17 mouse cellular contexts compared by ENCODE assay signal in genomic region chr4:57822641-57823040, GRCm38 (mm10).
DNase-seq lines count a peak whose midpoint lies in the region; ATAC-seq and TF ChIP-seq lines count a peak whose summit lies in the region.
"Had no signal": no experiment of that assay in that cellular context is flagged by ENCODE, and none has a peak within 500 bp of the region (broad histone marks: within the 10 kb centered on the region; RNA-seq: fewer than 3 reads in every experiment).

No protein-coding gene starts in this region.

- H3K36me3 ChIP-seq in hindbrain, embryonic 14.5 days (replicated peaks; ENCODE audit: control insufficient read depth, insufficient read depth) = no peaks in the 10 kb centered on the region
- H3K36me3 ChIP-seq in hindbrain, embryonic 13.5 days = no peaks in the 10 kb centered on the region
- no peaks in the 10 kb centered on the region for H3K36me3 ChIP-seq in thymus, adult 2 months (ENCODE audit: control insufficient read depth, insufficient read depth, low read length)
- H3K36me3 ChIP-seq: embryonic facial prominence, embryonic 15.5 days had no signal

- no peak for TF ChIP-seq POLR2A in thymus, adult 2 months (IDR thresholded peaks at IDR 0.05; ENCODE audit: control insufficient read depth, extremely low read depth, insufficient read depth, low read length, poor library complexity)

- no peak for TF ChIP-seq CTCF in thymus, adult 2 months (IDR thresholded peaks at IDR 0.05; ENCODE audit: borderline replicate concordance, control insufficient read depth, extremely low read depth, insufficient read depth, low read length, poor library complexity)

- peak overlapping the region; percentile 58; the same call in 1 of the 2 replicates for H3K9ac ChIP-seq in hindbrain, embryonic 14.5 days
- H3K9ac ChIP-seq in hindbrain, embryonic 13.5 days = no peak overlapping the region
- H3K9ac ChIP-seq: embryonic facial prominence, embryonic 15.5 days had no signal

- H3K4me1 ChIP-seq in hindbrain, embryonic 14.5 days (replicated peaks; ENCODE audit: control insufficient read depth, insufficient read depth, low read length) = peaks cover 31% of the 10 kb centered on the region
- peaks cover 28% of the 10 kb centered on the region for H3K4me1 ChIP-seq in hindbrain, embryonic 13.5 days (replicated peaks)
- peaks cover 25% of the 10 kb centered on the region for H3K4me1 ChIP-seq in thymus, adult 2 months (replicated peaks; ENCODE audit: control insufficient read depth, insufficient read depth, low read length)

- H3K27ac ChIP-seq in hindbrain, embryonic 14.5 days = no peak overlapping the region
- no peak overlapping the region for H3K27ac ChIP-seq in hindbrain, embryonic 13.5 days
- H3K27ac ChIP-seq in thymus, adult 2 months (ENCODE audit: control insufficient read depth, insufficient read depth, low read length) = peak overlapping the region; percentile 86

- no peak overlapping the region for H3K4me2 ChIP-seq in hindbrain, embryonic 14.5 days (replicated peaks)
- H3K4me2 ChIP-seq in hindbrain, embryonic 13.5 days = no peak overlapping the region

- no peak for DNase-seq in hindbrain, embryonic 14.5 days (ENCODE audit: low spot score)
- peak; percentile 65 for DNase-seq in thymus, adult 2 months
- peak; percentile 73 for DNase-seq in thymus, postnatal 14 days
- DNase-seq in right cerebral cortex, postnatal 10 days (ENCODE audit: low spot score in 2 of 2) = no peak
- DNase-seq in kidney, postnatal 10 days = no peak
- DNase-seq: adrenal gland, postnatal 10 days; cerebellum, adult 11 months; cerebellum, adult 8-10 months; cerebellum, postnatal 14 days; embryo, embryonic 11 days; gastrocnemius, postnatal 10 days; heart, postnatal 10 days had no signal

- no peak overlapping the region for H3K4me3 ChIP-seq in hindbrain, embryonic 14.5 days (replicated peaks; ENCODE audit: low read length)
- no peak overlapping the region for H3K4me3 ChIP-seq in hindbrain, embryonic 13.5 days
- no peak overlapping the region for H3K4me3 ChIP-seq in thymus, adult 2 months (ENCODE audit: control insufficient read depth, insufficient read depth, low read length)
- H3K4me3 ChIP-seq: embryonic facial prominence, embryonic 15.5 days; erythroblast, embryonic 14.5 days; forebrain, embryonic 10.5 days had no signal

- ATAC-seq in hindbrain, embryonic 14.5 days (ENCODE audit: low FRiP score) = no peak
- no peak for ATAC-seq in hindbrain, embryonic 13.5 days (ENCODE audit: low FRiP score)
- no peak for ATAC-seq in CD4-positive, CD25-positive, alpha-beta regulatory T cell, adult 4 months

- 84% methylated on average over 5 of the region's 5 CpGs for WGBS in hindbrain, embryonic 14.5 days
- WGBS in hindbrain, embryonic 13.5 days = 91% methylated on average over 5 of the region's 5 CpGs
- WGBS in thymus, adult 2 months = 43% methylated on average over 5 of the region's 5 CpGs

- no peaks in the 10 kb centered on the region for H3K9me3 ChIP-seq in hindbrain, embryonic 14.5 days (ENCODE audit: control insufficient read depth, low read length)
- no peaks in the 10 kb centered on the region for H3K9me3 ChIP-seq in hindbrain, embryonic 13.5 days
- H3K9me3 ChIP-seq: embryonic facial prominence, embryonic 15.5 days had no signal

- H3K27me3 ChIP-seq in hindbrain, embryonic 14.5 days (ENCODE audit: control insufficient read depth, insufficient read depth, low read length) = no peaks in the 10 kb centered on the region
- H3K27me3 ChIP-seq in hindbrain, embryonic 13.5 days = no peaks in the 10 kb centered on the region
- H3K27me3 ChIP-seq in thymus, adult 2 months (ENCODE audit: control insufficient read depth, insufficient read depth, low read length) = no peaks in the 10 kb centered on the region
- H3K27me3 ChIP-seq: embryonic facial prominence, embryonic 15.5 days had no signal

Comparison
In these comparisons a context has a peak if more than half of its experiments do, and no peak if none do; other contexts are left out.
1. DNase-seq: peak in thymus, adult 2 months (single experiment) and thymus, postnatal 14 days (single experiment); none in hindbrain, embryonic 14.5 days (single experiment), right cerebral cortex, postnatal 10 days (0 of 2) and kidney, postnatal 10 days (single experiment).